16 mouse cellular contexts compared by ENCODE assay signal in the genomic region with DNA sequence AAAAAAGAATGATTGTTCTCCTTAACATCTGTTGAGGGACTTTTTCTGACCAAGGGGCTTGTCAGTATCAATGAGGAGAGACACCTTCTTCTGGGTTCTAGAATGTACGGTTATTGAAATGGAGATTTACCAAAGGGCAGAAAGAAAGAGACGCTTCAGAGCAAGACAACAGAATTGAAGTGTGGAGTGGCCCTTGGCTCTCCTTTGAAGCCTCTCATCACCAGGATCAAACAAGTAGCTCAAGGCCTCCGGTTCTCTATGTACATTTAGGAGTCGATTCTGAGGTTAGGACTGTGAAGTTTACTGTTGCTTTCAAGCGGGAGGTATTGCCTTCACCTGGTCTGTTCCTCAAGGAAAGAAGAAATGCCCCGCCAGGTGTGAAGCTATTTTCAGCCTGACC.
"Had no signal": no experiment of that assay in that cellular context is flagged by ENCODE, and none has a peak within 500 bp of the region (broad histone marks: within the 10 kb centered on the region; RNA-seq: fewer than 3 reads in every experiment).

No protein-coding gene starts in this region.

- H3K27ac ChIP-seq: lung, embryonic 15.5 days; macrophage; midbrain, embryonic 13.5 days; midbrain, embryonic 15.5 days; neural tube, embryonic 12.5 days; stomach, embryonic 15.5 days; stomach, postnatal 0 days had no signal

- H3K4me3 ChIP-seq: lung, embryonic 15.5 days; midbrain, embryonic 13.5 days; midbrain, embryonic 15.5 days; neural tube, embryonic 12.5 days; stomach, embryonic 15.5 days had no signal

- H3K4me1 ChIP-seq: midbrain, embryonic 13.5 days; neural tube, embryonic 12.5 days had no signal

- H3K27me3 ChIP-seq: midbrain, embryonic 15.5 days; stomach, embryonic 15.5 days had no signal

- H3K9ac ChIP-seq: liver, postnatal 0 days; lung, embryonic 15.5 days; midbrain, embryonic 13.5 days; midbrain, embryonic 15.5 days; neural tube, embryonic 12.5 days; stomach, embryonic 15.5 days had no signal

- H3K9me3 ChIP-seq: lung, embryonic 15.5 days; midbrain, embryonic 13.5 days; midbrain, embryonic 15.5 days; neural tube, embryonic 12.5 days; stomach, embryonic 15.5 days had no signal

- H3K36me3 ChIP-seq: lung, embryonic 15.5 days; midbrain, embryonic 13.5 days; midbrain, embryonic 15.5 days; neural tube, embryonic 12.5 days; stomach, embryonic 15.5 days had no signal

- ATAC-seq: liver, postnatal 0 days; lung, postnatal 0 days; midbrain, embryonic 13.5 days; midbrain, embryonic 15.5 days had no signal

- DNase-seq: liver, postnatal 0 days; lung, adult 2 months; lung, postnatal 14 days; lung, postnatal 36 days; right cerebral cortex, postnatal 14 days; thymus, adult 2 months; thymus, postnatal 14 days; thymus, postnatal 36 days had no signal
